Mouse (Mus musculus) stomach, embryonic 16.5 days (tissue): Measurements from ENCODE around the gene Atpaf1. TPM values are rescaled to one million over a fixed set of nuclear protein-coding genes. Genes with fewer than 3 reads are reported as not detected.

Experiments
- ATAC-seq: fragments of 200-750 bp; cut with Nextera tagmentation; 2 replicates; pipeline ENCODE4 v1.8.0; 2017; ENCODE audit warnings: moderate number of reproducible peaks, moderate TSS enrichment; ENCODE audit not compliant: insufficient read depth, low FRiP score
- H3K27ac ChIP-seq: fragments of 300-500 bp; sonication (generic); 2 replicates; pipeline ENCODE4 v1.5.1; 2014; ENCODE audit warnings: low read length
- H3K27me3 ChIP-seq: fragments of 300-500 bp; sonication (generic); 2 replicates; pipeline ENCODE4 v1.6.1; 2014; ENCODE audit warnings: low read length, control low read depth, mixed read lengths; ENCODE audit not compliant: control insufficient read depth, insufficient read depth
- H3K36me3 ChIP-seq: fragments of 300-500 bp; sonication (generic); 2 replicates; pipeline ENCODE4 v1.6.1; 2014; ENCODE audit warnings: low read length; ENCODE audit not compliant: control insufficient read depth, insufficient read depth
- H3K4me1 ChIP-seq: fragments of 300-500 bp; sonication (generic); 2 replicates; pipeline ENCODE4 v1.6.1; 2014; ENCODE audit warnings: low read length, control low read depth, mixed read lengths; ENCODE audit not compliant: control insufficient read depth, insufficient read depth
- H3K4me2 ChIP-seq: fragments of 300-500 bp; sonication (generic); 2 replicates; pipeline ENCODE4 v1.6.1; 2014; ENCODE audit warnings: low read depth, low read length, mixed read lengths
- H3K4me3 ChIP-seq: fragments of 300-500 bp; sonication (generic); replicated peaks from 2 replicates; pipeline ENCODE4 v1.5.1; 2014; ENCODE audit warnings: mild to moderate bottlenecking, low read length
- H3K9ac ChIP-seq: fragments of 300-500 bp; sonication (generic); 2 replicates; pipeline ENCODE4 v1.6.1; 2014; ENCODE audit warnings: low read length
- H3K9me3 ChIP-seq: fragments of 300-500 bp; sonication (generic); replicated peaks from 2 replicates; pipeline ENCODE4 v1.6.1; 2016; ENCODE audit warnings: low read length, control low read depth; ENCODE audit not compliant: control insufficient read depth
- WGBS: fragments of 180-500 bp; shearing (Covaris S2); extraction: QIAGEN DNeasy Blood & Tissue Kit; methylation state at CpG from one replicate; pipeline ENCODE4 v1.1.7; 2014; 5-methylcytosine and 5-hydroxymethylcytosine counted together
- polyA plus RNA-seq: library from polyadenylated mRNA; unstranded; fragments of >200 nt; fragmentation: Nextera tagmentation; extraction: Ambion mirVana; gene quantifications from 2 replicates; pipeline ENCODE4 v1.2.1, GENCODE M21; 2015

The Atpaf1 gene
- polyA plus RNA-seq, 1 experiment from 2014 or later, result 36.2 TPM

DNA sequence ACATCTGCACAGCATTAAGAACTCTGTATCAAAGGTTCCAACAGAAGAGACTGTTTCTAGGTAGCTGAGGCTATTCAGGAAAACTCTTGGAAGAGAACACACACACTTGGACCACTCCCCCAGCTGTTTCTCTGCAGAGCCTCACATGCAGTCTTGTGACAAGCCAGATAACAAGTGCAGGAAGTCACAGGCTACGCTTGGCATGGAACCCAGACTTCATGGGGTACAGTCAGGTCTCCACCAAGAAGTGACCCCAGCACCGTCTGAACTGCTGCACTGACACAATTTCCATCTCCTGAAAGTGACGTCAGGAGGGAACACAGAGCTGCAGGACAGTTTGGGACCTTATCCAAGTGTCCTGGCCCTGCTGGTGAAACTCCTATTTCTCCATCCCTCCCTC is 37.3 kb downstream of the Atpaf1 start:
- no peaks in the 10 kb centered on the region for H3K9me3 ChIP-seq
- WGBS, result 70% methylated on average over 3 of the region's 3 CpGs
- no peaks in the 10 kb centered on the region for H3K36me3 ChIP-seq
- no peaks in the 10 kb centered on the region for H3K27me3 ChIP-seq
- no peak overlapping the region for H3K9ac ChIP-seq
- no peak overlapping the region for H3K4me2 ChIP-seq
- no peak overlapping the region for H3K27ac ChIP-seq
- H3K4me3 ChIP-seq, result no peak overlapping the region
- H3K4me1 ChIP-seq, result no peaks in the 10 kb centered on the region
- ATAC-seq, result no peak

DNA sequence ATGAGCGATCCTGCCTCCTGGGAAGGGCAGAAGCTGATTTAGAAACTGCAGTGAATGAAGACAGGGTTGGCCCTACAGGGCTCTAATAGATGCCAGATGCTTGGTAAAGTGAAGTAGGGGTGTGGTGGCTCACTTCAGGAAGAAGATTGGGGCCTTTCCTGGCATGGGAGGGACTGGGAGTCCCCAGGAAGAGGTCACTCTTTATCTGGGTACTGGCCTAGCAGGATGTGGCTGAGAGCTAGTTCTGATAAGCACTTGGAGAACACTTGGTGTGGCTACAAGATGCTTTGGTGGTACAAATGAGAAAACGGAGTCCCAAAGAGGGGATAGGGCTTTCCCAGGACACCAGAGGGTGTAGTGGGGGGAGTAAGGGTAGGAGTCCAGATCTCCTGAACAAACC is 39.6 kb downstream of the Atpaf1 start:
- no peak overlapping the region for H3K4me3 ChIP-seq
- ATAC-seq, result no peak
- no peak overlapping the region for H3K4me2 ChIP-seq
- no peaks in the 10 kb centered on the region for H3K36me3 ChIP-seq
- WGBS, result 73% methylated on average over 2 of the region's 2 CpGs
- H3K4me1 ChIP-seq, result peaks cover 8% of the 10 kb centered on the region
- H3K27me3 ChIP-seq, result no peaks in the 10 kb centered on the region
- H3K9ac ChIP-seq, result no peak overlapping the region
- H3K9me3 ChIP-seq, result no peaks in the 10 kb centered on the region
- no peak overlapping the region for H3K27ac ChIP-seq

DNA sequence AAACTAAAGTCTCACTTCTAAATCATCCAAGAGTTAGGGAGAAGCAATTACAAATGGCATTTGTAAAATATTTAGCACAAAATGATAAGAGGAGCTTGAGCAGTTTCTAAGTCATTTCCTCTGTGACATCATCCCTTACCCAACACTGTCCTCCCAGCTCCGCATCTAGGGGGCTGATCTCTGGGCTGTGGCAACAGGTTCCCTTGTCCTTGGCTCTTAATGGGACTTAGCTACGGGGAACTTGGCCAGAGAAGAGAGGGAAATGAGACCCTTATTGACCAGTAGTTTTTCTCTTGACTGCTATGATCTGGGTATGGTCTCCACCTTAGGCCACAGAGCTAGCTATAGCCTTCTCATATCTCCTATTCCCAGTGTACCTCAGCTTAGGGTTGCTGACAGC is 40.7 kb downstream of the Atpaf1 start:
- ATAC-seq, result no peak

DNA sequence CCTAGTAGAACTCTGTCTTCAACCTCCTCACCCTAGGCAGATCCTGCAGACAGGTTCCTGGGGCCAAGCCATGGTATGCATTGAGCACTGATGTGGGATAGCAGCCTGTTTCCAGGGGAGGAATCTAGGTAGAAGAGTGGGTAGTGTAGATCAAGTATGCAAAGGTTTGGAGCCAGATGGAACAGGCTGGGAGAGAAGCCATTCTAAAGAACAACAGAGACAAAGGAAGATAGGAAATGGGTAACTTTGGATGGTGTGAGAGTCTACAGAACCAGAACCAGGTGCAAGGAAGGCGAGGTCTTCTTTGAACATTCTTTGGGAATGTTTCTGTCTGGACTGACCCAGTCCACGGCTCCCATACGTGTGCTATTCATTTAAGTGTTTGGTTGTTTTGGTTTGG is 42.5 kb downstream of the Atpaf1 start:
- no peak overlapping the region for H3K4me3 ChIP-seq
- no peak overlapping the region for H3K9ac ChIP-seq
- ATAC-seq, result no peak
- H3K27me3 ChIP-seq, result no peaks in the 10 kb centered on the region
- H3K4me2 ChIP-seq, result peak overlapping the region; percentile 85
- peaks cover 8% of the 10 kb centered on the region for H3K4me1 ChIP-seq
- no peaks in the 10 kb centered on the region for H3K9me3 ChIP-seq
- 73% methylated on average over 3 of the region's 3 CpGs for WGBS
- H3K36me3 ChIP-seq, result no peaks in the 10 kb centered on the region; the same call in 1 of the 2 replicates
- H3K27ac ChIP-seq, result no peak overlapping the region

More for the DNA sequence above, 40.7 kb downstream of the Atpaf1 start:
- H3K27ac ChIP-seq, result no peak overlapping the region
- no peak overlapping the region for H3K9ac ChIP-seq
- H3K4me3 ChIP-seq, result no peak overlapping the region
- peaks cover 8% of the 10 kb centered on the region for H3K4me1 ChIP-seq
- no peaks in the 10 kb centered on the region for H3K36me3 ChIP-seq
- H3K27me3 ChIP-seq, result no peaks in the 10 kb centered on the region
- WGBS, result 72% methylated on average over 2 of the region's 2 CpGs
- H3K4me2 ChIP-seq, result no peak overlapping the region
- H3K9me3 ChIP-seq, result no peaks in the 10 kb centered on the region

DNA sequence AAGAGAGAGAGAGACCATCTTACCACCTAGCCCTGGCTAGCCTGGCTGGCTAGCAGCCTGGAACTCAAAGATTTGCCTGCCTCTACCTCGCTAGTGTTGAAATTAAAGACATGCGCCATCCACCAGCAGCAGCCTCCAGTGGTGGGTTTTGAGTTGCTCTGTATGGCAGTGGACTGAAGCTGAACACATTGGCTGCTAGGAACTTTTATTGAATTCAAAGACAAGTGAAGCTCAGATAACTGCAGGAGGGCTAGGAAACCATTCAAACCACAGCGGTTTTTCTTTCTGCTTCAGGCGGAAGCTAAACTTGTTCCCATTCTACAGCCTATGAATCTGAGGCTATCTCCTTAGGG is 42.9 kb downstream of the Atpaf1 start:
- WGBS, result 4% methylated on average over 4 of the region's 4 CpGs
- Histone ChIP-seq H3K9ac (peak overlapping the region; percentile 72), H3K27me3 (no peaks in the 10 kb centered on the region), H3K4me3 (peak overlapping the region; percentile 59), H3K4me1 (peaks cover 8% of the 10 kb centered on the region), H3K27ac (peak overlapping the region; percentile 75), H3K4me2 (peak overlapping the region; percentile 85), H3K36me3 (no peaks in the 10 kb centered on the region; the same call in 1 of the 2 replicates), H3K9me3 (no peaks in the 10 kb centered on the region)
- ATAC-seq, result no peak

DNA sequence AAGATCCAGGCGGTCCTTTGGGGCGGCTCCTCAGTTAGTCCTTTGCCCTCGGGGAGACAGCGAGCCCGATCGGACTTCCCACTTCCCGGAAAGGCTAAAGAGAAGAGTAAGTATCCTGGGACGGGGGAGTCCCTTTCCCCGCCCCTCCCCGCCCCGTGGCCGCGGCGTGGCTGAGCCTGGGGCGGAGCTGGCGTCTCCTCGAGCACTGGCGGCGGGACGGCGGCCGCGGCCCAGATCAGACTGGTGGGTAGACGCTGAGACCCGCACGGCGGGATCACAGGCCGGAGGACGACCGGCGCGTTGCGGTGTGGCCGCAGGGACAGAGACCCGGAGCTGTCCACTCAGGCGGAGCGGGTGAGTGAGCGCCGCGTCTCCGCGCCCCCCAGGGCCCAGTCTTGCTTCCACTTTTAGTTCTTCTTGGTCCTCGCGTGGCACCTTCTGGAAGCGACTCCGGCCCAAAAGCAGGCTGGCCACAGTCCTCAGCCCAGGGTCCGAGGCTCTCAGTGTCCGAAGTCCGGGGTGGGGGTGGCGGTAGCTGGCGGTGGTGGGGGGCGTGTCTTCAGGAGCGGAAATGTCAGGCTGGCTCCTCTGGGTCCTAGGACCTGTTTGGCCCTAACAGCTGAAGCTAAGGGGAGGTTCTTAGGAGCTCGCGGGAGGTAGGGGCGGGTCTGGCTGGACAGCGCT is 43.4 kb downstream of the Atpaf1 start, which contains the start of gene Mob3c:
Gene Mob3c, plus strand, starts transcription at position 205 of the 684 bp plus-strand sequence.
- Histone ChIP-seq H3K4me3 (peak within 1 kb of the TSS; percentile 59), H3K9ac (peak within 1 kb of the TSS; percentile 72), H3K27ac (peak within 1 kb of the TSS; percentile 75), H3K4me1 (peaks cover 8% of the 10 kb centered on the region), H3K36me3 (no peaks in the 10 kb centered on the region; the same call in 1 of the 2 replicates), H3K4me2 (peak within 1 kb of the TSS; percentile 85), H3K9me3 (no peaks in the 10 kb centered on the region), H3K27me3 (no peaks in the 10 kb centered on the region)
- ATAC-seq, result peak; percentile 93
- under 1% methylated on average over 57 of the region's 57 CpGs for WGBS

DNA sequence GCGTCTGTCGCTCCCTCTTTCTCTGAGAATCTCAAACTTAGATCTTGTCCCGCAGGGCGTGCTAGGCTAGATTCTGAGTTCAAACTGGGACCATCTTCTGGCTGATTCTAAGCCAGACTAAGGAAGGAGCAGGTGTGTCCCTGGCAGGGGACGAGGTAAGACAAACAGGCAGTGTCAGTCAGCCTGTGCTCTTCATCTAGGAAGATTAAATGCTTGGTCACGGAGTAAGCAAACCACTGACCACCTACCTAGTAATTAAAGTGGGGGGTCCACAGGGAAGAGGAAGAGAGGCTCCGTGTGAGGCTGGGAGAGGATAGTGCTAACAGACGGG is 43.9 kb downstream of the Atpaf1 start:
- ATAC-seq, result no peak
- Histone ChIP-seq H3K27me3 (no peaks in the 10 kb centered on the region), H3K27ac (peak overlapping the region; percentile 6; the same call in 1 of the 2 replicates), H3K4me2 (peak overlapping the region; percentile 85), H3K4me3 (peak overlapping the region; percentile 59), H3K9ac (peak overlapping the region; percentile 72), H3K9me3 (no peaks in the 10 kb centered on the region), H3K4me1 (peaks cover 8% of the 10 kb centered on the region), H3K36me3 (no peaks in the 10 kb centered on the region; the same call in 1 of the 2 replicates)
- 4% methylated on average over 8 of the region's 8 CpGs for WGBS

DNA sequence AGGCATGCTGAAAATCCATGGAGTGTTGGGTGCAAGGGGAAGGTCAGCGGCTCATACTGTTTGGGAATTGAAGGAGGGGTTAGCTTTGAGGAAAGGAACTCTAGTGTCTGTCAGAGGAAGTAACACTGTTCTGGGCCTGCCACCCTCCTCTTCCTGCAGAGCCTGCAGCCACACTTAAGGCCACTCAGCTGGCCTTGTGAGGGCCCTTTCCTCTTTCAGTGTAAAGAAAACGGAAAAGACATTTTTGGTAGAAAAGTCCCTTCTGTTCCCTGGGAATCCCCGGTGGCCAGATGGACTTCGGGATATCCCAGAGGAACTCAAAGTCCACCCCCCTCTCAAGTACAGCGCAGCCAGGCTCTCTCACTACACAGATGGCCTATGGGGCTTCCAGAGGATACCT is 45.9 kb downstream of the Atpaf1 start:
- Histone ChIP-seq H3K27me3 (no peaks in the 10 kb centered on the region), H3K4me3 (no peak overlapping the region), H3K36me3 (no peaks in the 10 kb centered on the region; the same call in 1 of the 2 replicates), H3K4me1 (peaks cover 8% of the 10 kb centered on the region), H3K4me2 (no peak overlapping the region), H3K27ac (no peak overlapping the region), H3K9me3 (no peaks in the 10 kb centered on the region), H3K9ac (0 out of 2 replicates have a peak overlapping the region, but pooled peaks have one; percentile 19)
- WGBS, result 77% methylated on average over 5 of the region's 5 CpGs
- no peak for ATAC-seq

DNA sequence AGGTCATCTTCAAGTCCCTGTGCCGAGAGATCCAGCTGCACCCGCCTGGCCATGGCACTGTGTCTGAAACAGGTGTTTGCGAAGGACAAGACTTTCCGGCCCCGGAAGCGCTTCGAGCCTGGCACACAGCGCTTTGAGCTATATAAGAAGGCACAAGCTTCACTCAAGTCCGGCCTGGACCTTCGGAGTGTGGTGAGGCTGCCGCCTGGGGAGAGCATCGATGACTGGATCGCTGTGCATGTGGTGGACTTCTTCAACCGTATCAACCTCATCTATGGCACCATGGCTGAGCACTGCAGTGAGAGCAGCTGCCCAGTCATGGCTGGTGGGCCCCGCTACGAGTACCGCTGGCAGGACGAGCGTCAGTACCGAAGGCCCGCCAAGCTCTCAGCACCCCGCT is 46.6 kb downstream of the Atpaf1 start:
- no peak for ATAC-seq
- H3K36me3 ChIP-seq, result no peaks in the 10 kb centered on the region; the same call in 1 of the 2 replicates
- no peaks in the 10 kb centered on the region for H3K9me3 ChIP-seq
- WGBS, result 93% methylated on average over 22 of the region's 22 CpGs
- no peak overlapping the region for H3K27ac ChIP-seq
- H3K9ac ChIP-seq, result no peak overlapping the region
- H3K4me2 ChIP-seq, result no peak overlapping the region
- H3K27me3 ChIP-seq, result no peaks in the 10 kb centered on the region
- peaks cover 8% of the 10 kb centered on the region for H3K4me1 ChIP-seq
- H3K4me3 ChIP-seq, result no peak overlapping the region
